Mouse (Mus musculus) embryonic facial prominence, embryonic 10.5 days (tissue): ENCODE data around the gene Bst1. TPM values are rescaled to one million over a fixed set of nuclear protein-coding genes. Genes with fewer than 3 reads are reported as not detected.

Experiments
- DNase-seq: peaks from one replicate; pipeline ENCODE4 v3.0.0-alpha.2; 2017; ENCODE audit warnings: low spot score
- H3K27ac ChIP-seq: fragments of 300-500 bp; sonication (generic); replicated peaks from 2 replicates; pipeline ENCODE4 v1.5.1; 2016; ENCODE audit warnings: mild to moderate bottlenecking
- H3K27me3 ChIP-seq: fragments of 300-500 bp; sonication (generic); replicated peaks from 2 replicates; pipeline ENCODE4 v1.6.1; 2016; ENCODE audit warnings: low read depth, mild to moderate bottlenecking; ENCODE audit not compliant: poor library complexity, severe bottlenecking
- H3K36me3 ChIP-seq: fragments of 300-500 bp; sonication (generic); replicated peaks from 2 replicates; pipeline ENCODE4 v1.6.1; 2016; ENCODE audit warnings: mild to moderate bottlenecking, moderate library complexity
- H3K4me1 ChIP-seq: fragments of 300-500 bp; sonication (generic); 2 replicates; pipeline ENCODE4 v1.6.1; 2016
- H3K4me3 ChIP-seq: fragments of 300-500 bp; sonication (generic); 2 replicates; pipeline ENCODE4 v1.5.1; 2016; ENCODE audit warnings: mild to moderate bottlenecking, moderate library complexity
- H3K9me3 ChIP-seq: fragments of 300-500 bp; sonication (generic); 2 replicates; pipeline ENCODE4 v1.6.1; 2016; ENCODE audit warnings: mild to moderate bottlenecking
- WGBS: fragments of 180-500 bp; shearing (Covaris S2); methylation state at CpG from one replicate; pipeline ENCODE4 v1.1.7; 2016; 5-methylcytosine and 5-hydroxymethylcytosine counted together
- polyA plus RNA-seq: library from polyadenylated mRNA; unstranded; fragments of >200 nt; fragmentation: Nextera tagmentation; extraction: Ambion mirVana; gene quantifications from 2 replicates; pipeline ENCODE4 v1.2.1, GENCODE M21; 2016

The Bst1 gene
- 0.17 TPM in 1 of 2 replicates, not detected in the other for polyA plus RNA-seq

DNA sequence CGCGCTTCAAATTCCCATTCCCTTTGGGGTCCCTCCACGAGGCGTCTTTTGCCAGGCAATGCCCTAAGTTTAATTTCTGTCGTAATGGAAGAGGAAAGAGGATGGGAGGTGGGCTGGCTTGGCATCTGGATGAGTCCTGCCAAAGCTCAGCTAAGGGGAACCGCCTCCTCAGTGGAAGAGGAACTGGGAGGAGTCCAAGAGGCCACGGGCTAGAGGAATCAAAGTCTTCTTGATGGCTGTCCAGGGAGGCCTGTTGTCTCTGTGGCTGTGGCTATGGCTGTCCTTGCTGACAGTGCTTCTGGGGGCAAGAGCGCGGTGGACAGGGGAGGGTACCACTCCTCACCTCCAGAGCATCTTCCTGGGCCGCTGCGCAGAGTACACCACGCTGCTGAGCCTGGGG is at the start of gene Bst1:
Bst1 (plus strand) TSS at position 191 of the 400 bp plus-strand sequence.
- DNase-seq = no peak

DNA sequence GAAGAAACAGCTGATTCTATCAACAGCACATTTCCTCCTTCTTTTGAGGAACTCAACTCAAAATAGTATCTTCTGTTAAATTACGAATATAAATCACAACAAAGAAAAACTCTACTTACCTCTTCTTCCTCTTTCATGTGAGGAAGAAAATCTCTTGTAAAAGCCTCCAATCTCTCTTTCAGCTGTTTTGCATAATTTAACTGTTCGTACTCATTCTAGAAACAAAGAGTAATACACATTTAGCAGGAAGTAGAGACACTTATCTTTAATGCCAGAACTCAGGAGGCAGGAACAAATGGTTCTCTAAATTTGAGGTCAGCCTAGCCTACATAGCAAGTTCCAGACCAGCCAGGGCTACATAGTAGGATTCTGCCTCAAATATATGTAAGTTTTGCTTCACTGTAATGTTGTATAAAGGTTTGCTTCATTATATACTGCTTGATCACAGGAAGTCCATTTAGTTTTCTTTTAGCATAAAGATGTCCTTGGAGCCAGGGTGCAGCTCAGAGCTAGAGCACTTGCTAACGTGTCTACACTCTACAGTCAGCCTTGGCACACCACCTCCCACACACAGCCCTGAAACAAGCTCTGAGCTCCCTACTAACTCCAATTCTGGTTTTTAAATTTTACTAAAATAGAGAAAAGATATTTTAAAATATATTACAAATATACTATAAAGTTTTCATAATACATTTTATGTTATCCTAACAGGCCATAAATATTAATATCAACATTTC is 47.9 kb upstream of the Bst1 start:
- Histone ChIP-seq H3K27me3 (no peaks in the 10 kb centered on the region), H3K36me3 (peaks cover 55% of the 10 kb centered on the region), H3K4me3 (no peak overlapping the region), H3K9me3 (no peaks in the 10 kb centered on the region), H3K4me1 (no peaks in the 10 kb centered on the region), H3K27ac (no peak overlapping the region)
- WGBS = 89% methylated on average over 3 of the region's 3 CpGs
- DNase-seq = no peak

More for the DNA sequence above, at the start of gene Bst1:
- Histone ChIP-seq H3K36me3 (no peaks in the 10 kb centered on the region), H3K27me3 (no peaks in the 10 kb centered on the region), H3K27ac (no peak within 1 kb of the TSS), H3K4me1 (peaks cover 8% of the 10 kb centered on the region), H3K4me3 (no peak within 1 kb of the TSS), H3K9me3 (no peaks in the 10 kb centered on the region)
- WGBS = 48% methylated on average over 12 of the region's 12 CpGs

DNA sequence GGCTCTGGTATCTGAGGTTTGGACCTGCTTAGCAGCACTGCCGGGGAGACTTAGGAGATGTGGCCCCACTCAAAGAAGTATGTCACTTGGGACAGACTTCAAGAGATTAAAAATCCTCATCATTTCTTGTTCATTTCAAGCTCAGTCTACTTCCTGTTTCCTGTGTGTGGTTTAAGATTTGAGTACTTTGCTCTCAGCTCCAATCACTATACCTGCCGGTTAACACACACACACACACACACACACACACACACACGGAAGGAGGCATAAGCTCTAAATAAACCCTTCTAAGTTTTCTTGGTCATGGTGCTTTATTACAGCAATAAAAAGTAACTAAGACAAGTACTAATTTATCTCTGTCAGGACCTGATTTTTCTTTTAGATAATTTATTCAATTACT is 47.1 kb upstream of the Bst1 start:
- WGBS = 93% methylated on average over 3 of the region's 3 CpGs
- DNase-seq = no peak
- H3K27me3 ChIP-seq = no peaks in the 10 kb centered on the region

DNA sequence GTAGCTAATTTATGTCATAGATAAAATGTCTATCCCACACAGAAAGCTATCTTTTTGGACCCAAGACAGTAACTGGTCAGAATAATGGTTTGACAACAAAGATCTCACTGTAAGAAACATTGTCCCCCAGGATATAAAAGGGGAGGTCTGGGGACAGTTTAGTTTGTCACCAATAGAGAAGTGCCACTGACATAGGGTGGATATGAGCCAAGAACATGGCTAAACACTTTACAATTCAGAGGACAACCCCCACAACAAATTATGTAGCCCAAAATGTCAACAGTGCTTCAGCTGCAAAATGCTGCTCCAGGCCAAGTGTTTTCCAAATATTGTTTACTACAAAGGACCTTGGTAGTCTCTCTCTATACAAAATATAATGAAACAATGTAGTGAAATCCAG is 42.3 kb upstream of the Bst1 start:
- no peaks in the 10 kb centered on the region for H3K9me3 ChIP-seq
- H3K4me3 ChIP-seq = no peak overlapping the region
- no peak for DNase-seq
- no peaks in the 10 kb centered on the region for H3K27me3 ChIP-seq
- H3K4me1 ChIP-seq = peaks cover 8% of the 10 kb centered on the region
- H3K27ac ChIP-seq = no peak overlapping the region
- H3K36me3 ChIP-seq = peaks cover 17% of the 10 kb centered on the region; the same call in 1 of the 2 replicates

More for the DNA sequence above, 47.1 kb upstream of the Bst1 start:
- Histone ChIP-seq H3K4me3 (no peak overlapping the region), H3K36me3 (peaks cover 47% of the 10 kb centered on the region), H3K27ac (no peak overlapping the region), H3K4me1 (no peaks in the 10 kb centered on the region), H3K9me3 (no peaks in the 10 kb centered on the region)

DNA sequence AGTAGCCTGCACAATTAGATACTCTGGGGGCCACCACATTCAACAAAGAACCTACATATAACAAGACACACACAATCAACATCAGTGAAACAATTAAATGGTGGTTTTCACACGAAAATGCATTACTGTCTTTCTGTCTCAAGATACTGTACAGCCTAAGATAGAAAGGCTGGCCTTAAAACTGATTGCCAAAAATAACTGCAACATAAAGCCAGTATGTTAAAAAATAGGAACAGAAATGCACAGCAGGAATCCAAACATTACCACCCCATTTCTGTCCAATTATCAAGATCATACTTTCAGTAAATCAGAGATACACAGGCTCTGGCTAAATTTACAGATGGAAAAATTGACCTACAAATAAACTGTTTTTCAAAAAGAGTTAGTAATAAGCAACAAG is 41.7 kb upstream of the Bst1 start:
- Histone ChIP-seq H3K4me3 (no peak overlapping the region), H3K36me3 (peaks cover 16% of the 10 kb centered on the region; the same call in 1 of the 2 replicates), H3K27ac (no peak overlapping the region), H3K27me3 (no peaks in the 10 kb centered on the region), H3K4me1 (peaks cover 8% of the 10 kb centered on the region), H3K9me3 (no peaks in the 10 kb centered on the region)
- WGBS = 63% methylated on average over 1 of the region's 1 CpGs
- no peak for DNase-seq

DNA sequence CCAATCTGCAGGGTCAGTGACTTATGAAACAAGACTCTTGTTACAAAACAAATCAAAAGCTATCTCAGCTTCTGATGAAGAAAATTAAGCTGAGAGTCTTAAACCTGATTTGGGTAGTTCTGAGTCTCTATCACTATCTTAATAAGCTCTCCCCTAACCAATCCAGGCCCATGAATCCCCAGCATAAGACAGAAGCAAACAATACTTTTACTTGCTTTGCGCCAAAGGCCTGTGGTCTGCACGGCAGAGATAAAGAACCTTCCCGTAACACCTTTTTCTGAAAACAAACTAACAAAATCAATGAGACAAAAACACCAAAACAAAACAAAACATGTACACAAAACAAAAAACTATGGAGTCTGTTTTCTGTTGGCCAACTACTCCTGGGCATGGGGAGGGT is 40.1 kb upstream of the Bst1 start:
- Histone ChIP-seq H3K4me3 (no peak overlapping the region), H3K27me3 (no peaks in the 10 kb centered on the region), H3K36me3 (peaks cover 11% of the 10 kb centered on the region; the same call in 1 of the 2 replicates), H3K27ac (no peak overlapping the region), H3K9me3 (no peaks in the 10 kb centered on the region), H3K4me1 (peaks cover 15% of the 10 kb centered on the region)
- 95% methylated on average over 3 of the region's 3 CpGs for WGBS
- no peak for DNase-seq

DNA sequence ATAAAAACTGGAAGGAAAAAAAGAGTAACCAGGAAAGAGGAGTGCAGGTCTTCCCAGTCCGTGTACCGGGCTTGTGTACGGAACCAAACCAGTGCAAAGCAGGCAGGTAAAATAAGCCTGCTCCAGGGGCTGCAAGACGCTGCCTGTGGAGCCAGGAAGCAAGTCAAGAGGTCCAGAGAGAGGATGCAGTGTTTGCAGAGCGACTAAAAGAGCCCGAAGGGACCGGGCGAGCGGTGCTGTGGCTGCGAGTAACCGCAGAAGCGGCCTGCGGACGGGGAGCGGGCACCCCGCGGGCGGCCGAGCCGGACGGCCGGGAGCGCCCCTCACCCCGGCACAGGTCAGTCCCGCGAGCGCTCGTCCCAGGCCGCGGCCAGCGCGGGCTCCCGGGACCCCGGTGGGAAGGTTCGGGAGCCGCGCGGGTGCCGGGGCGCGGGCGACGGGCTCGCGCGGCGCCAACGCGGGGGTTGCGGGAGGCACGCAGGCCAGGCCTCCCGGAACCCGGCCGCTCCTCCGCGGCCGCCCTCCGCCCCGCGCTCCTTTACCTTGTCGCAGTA is 37.2 kb upstream of the Bst1 start:
- under 1% methylated on average over 61 of the region's 61 CpGs for WGBS

DNA sequence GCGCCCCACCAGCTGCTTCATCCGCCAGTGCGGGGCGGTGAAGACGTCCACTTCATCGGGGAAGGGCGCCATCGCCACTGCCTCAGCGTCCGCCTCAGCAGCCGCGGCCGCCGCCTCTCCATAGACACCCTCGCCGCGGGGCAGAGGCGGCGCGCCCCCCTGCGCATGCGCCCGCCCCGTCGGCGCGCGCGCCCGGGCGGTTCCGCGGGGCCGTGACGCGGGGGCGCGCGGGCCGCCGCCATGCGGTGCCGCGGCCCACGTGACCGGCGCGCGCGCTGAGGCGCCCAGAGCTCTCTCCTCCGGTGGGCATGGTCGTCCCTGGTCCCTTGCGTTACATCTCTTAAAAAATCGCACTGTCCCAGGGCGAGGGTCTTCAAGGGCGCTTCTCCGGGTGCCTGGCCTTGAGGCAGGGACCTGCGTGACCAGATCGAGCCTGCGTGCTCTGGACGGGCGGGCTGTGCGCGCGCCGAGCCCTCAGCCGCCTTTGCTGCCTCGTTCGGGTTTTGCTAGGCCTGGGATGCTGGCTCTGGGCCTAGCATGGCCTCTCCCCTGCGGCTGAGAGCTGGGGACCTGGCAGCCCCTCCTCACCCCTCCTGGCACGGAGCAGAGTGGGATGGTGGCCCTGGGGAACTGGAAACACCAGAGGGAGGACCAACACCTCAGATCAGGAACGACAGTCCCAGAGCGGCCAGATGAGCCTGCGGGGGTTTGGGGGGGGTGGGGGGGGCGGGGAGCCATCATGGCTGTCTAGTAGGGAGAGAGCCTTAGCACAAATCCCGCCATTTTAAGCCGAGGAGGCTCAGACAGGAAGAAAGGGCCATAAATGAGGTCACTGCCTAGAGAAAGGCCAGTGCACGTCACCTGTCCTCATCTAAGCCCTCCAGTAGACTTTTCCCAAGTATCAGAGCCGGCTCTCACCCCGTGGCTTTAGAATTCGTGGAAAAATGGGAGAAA is 36.4 kb upstream of the Bst1 start:
- Histone ChIP-seq H3K4me1 (peaks cover 15% of the 10 kb centered on the region), H3K4me3 (peak overlapping the region; percentile 90), H3K27ac (peak overlapping the region; percentile 98), H3K9me3 (no peaks in the 10 kb centered on the region), H3K27me3 (no peaks in the 10 kb centered on the region), H3K36me3 (peaks cover 11% of the 10 kb centered on the region; the same call in 1 of the 2 replicates)
- peak; percentile 86 for DNase-seq
- 5% methylated on average over 81 of the region's 82 CpGs for WGBS

More for the DNA sequence above, 37.2 kb upstream of the Bst1 start:
- no peak for DNase-seq
- H3K9me3 ChIP-seq = no peaks in the 10 kb centered on the region
- H3K4me3 ChIP-seq = peak overlapping the region; percentile 90
- H3K27ac ChIP-seq = peak overlapping the region; percentile 98
- H3K27me3 ChIP-seq = no peaks in the 10 kb centered on the region
- peaks cover 11% of the 10 kb centered on the region; the same call in 1 of the 2 replicates for H3K36me3 ChIP-seq
- H3K4me1 ChIP-seq = peaks cover 15% of the 10 kb centered on the region

DNA sequence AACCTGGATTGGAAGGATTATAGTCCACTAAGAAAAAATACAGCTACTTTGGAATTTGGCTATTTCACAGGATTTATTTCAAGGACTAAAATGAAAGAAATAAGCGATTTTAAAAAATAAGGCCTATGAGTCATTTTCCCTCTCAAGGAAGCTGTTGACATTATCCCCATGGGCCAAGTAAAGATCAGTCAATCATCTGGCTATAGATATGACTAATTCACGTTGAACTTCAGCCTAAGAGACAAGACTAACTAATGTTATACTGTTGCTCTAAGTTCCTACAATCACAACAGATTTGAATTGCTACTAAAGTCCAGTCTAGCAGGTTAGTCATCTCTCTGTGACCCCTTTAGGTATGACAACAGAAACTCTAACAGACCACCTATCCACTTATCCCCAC is 34.7 kb upstream of the Bst1 start:
- Histone ChIP-seq H3K4me1 (peaks cover 15% of the 10 kb centered on the region), H3K4me3 (no peak overlapping the region), H3K9me3 (no peaks in the 10 kb centered on the region), H3K27ac (no peak overlapping the region), H3K27me3 (no peaks in the 10 kb centered on the region), H3K36me3 (0 out of 2 replicates have a peak, but pooled peaks cover 5% of the 10 kb centered on the region)
- no peak for DNase-seq
- WGBS = 83% methylated on average over 2 of the region's 2 CpGs

DNA sequence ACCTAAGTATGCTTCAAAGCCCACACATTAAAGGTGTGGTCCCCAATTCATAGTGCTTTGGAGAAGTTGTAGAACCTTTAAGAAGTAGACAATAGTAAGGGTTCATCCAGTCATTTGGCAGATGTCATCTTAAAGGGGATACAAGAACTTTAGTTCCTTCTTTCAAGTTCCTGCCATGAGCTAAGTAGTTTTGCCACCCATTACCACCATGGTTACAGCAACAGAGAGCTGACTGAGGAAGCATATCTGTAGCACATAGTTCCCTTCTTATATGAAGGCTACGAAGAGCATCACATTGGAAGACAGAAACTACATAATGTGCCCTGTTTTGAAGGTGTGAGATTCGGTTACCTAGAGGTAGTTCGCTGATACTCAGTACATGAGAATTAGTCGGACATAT is 32.1 kb upstream of the Bst1 start:
- H3K36me3 ChIP-seq = no peaks in the 10 kb centered on the region
- no peaks in the 10 kb centered on the region for H3K9me3 ChIP-seq
- no peak overlapping the region for H3K27ac ChIP-seq
- no peak overlapping the region for H3K4me3 ChIP-seq
- DNase-seq = no peak
- no peaks in the 10 kb centered on the region for H3K27me3 ChIP-seq
- 91% methylated on average over 4 of the region's 4 CpGs for WGBS
- H3K4me1 ChIP-seq = peaks cover 7% of the 10 kb centered on the region

DNA sequence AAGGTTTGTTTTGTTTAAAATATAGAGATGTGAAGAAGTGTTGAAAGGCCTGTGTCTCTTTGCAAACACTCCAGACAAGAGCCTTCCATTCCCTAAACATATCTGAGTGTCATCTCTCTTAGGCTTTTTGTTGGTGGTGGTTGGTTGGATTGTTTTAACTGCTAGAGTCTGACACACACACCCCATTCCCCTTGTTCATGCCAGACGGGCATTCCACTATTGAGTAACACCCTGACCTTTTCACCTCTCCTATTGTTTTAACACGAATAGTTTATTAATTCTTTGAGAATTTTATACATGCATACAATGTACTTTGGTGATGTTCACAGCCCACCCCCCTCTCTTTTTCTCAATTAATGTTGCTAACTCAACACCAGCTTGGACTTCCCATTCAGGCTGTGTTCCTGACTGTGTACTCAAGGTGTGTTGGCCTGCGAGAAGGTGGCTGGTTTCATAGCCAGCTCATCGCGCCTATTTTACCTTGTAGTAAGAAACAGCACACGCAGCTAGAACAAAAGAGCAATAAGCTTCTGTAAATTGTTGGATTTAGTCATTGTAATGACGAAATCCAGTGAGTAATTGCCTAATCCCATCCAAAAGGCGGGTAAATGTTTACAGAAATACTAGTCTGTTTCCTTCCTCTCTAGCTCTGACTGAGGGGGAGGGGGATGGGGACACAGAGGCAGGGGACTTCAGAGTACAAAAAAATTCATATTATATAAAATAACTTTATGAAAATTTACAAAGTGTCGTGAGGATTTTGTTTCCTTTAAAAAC is 30.5 kb upstream of the Bst1 start:
- no peaks in the 10 kb centered on the region for H3K4me1 ChIP-seq
- WGBS = 83% methylated on average over 9 of the region's 9 CpGs
- no peaks in the 10 kb centered on the region for H3K27me3 ChIP-seq
- H3K36me3 ChIP-seq = no peaks in the 10 kb centered on the region
- no peak for DNase-seq
- no peaks in the 10 kb centered on the region for H3K9me3 ChIP-seq
- no peak overlapping the region for H3K27ac ChIP-seq
- no peak overlapping the region for H3K4me3 ChIP-seq

DNA sequence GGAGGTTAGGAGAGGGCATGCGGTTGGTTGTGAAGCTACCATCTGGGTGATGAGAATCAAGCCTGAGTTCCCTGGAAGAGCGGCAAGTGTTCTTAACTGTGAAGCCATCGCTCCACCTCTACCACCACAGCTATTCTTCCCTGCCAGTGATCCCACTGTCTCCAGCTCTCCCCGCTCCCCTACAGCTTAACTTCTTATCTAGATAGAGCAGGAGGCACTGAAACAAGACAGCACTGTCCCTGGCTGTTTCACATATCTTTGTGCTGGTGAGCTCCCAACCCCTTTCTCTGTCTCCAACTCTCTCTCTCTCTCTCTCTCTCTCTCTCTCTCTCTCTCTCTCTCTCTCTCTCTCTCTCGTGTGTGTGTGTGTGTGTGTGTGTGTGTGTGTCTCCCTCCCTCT is 26.3 kb upstream of the Bst1 start:
- Histone ChIP-seq H3K4me1 (no peaks in the 10 kb centered on the region), H3K36me3 (no peaks in the 10 kb centered on the region), H3K27me3 (no peaks in the 10 kb centered on the region), H3K27ac (no peak overlapping the region), H3K9me3 (no peaks in the 10 kb centered on the region), H3K4me3 (no peak overlapping the region)
- 75% methylated on average over 5 of the region's 5 CpGs for WGBS
- DNase-seq = no peak
